Mouse (Mus musculus) thymus, postnatal 10 days (tissue): ENCODE results near the gene Gpr83.

ENCODE experiments used
- DNase-seq, 2 experiments: peaks; one replicate each; pipeline ENCODE4 v3.0.0; 2021; ENCODE audit warnings: low spot score in 2 of 2

Gpr83 gene

DNA sequence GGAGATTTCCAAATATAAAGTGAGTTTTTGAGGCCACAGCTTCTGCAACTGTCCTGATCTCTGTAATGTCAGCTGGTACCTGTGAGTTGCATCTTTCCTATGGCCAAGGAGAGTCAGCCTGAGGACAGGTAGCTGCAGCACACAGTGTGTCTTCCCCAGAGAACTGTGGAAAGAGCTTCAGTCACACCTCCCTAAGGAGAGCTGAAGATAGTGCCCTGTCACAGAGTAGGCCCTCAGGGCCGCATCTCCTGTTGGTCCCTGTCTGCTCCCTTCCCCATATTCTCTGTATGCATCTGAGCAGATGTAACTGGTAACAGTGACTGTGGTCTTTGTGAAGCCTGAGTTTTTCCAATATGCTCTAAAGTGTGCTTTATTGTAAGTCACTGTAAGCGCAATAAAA lies 10.4 kb downstream of the Gpr83 start:
- DNase-seq, result no peak

GRCm38 (mm10) chr9:14870802-14871201 lies 10.8 kb downstream of the Gpr83 start:
- no peak for DNase-seq

DNA sequence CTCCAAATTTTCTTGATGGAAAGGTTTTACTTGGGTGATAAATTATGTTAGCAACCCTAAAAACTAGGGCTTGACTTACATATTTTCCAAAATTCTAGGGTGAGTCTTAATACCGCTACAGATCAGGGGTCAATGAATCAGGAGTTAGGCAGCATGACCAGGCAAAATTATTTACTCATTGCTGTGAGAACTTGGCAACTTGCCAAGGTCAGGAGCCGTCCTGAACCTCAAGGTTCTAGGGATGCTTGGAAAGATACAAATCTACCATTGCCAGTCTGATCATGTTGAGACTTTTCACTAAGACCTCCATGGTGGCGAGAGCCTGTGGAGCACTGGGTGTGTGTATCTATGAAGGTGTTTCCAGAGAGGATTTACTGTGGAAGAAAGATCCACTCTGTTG lies 11.5 kb downstream of the Gpr83 start:
- no peak for DNase-seq

DNA sequence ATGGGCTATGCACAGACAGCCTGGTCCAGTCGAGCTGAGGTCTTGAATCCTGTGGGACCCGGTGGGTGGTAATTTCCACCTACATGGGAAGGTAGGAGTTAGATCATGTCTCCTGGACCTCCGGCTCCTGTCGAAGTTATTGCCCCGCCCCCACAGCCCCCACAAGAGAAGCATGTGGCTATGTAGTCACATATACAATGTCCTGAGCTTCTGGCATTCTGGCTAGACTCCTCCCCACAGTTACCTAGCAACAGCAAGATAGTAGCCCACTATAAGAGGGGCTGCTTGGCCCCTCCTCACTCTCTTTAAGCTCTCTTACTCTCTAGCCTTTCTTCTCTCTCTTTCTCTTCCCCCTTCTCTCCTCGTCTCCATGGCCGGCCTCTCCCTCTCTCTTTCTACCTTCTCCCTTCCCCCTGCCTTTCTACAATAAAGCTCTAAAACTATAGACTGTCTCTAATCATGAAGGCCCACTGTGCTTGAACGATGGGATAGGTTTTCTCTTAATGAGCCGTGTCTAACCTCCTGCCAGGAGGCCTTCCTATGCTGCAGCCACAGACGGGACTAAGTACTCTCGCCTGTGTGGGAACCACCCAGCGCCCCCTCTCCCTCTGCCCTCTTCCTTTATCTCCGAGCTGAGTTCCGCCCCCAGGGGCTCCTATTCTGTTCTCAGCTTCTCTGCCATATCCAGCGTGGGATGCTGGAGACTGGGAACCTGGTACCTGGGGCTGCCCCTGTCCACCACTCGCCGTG lies 12.3 kb downstream of the Gpr83 start:
- DNase-seq, result no peak

- DNase-seq, result no peak
Observed at GRCm38 (mm10) chr9:14875743-14876507, 15.9 kb downstream of the Gpr83 start.

DNA sequence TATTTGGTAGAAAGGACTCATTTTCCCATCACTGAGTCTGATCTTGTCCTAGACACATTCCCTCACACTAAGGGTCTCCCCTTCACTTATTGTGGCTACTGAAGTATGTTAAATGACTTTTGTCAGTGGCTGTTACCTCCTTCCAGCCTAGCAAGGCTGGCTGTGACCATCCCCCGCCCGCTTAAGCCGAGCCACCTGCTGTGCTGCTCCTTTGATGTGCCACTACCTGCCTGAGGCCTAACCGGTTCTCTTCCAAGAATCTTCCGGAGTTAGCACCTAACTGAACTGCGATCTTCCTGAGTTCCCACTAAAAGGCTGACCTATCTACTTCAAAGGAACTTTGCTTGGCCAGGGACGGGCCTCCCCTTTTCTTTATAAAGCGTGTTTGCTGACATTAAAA lies 16.6 kb downstream of the Gpr83 start:
- peak; percentile 25 to 39 for DNase-seq

DNA sequence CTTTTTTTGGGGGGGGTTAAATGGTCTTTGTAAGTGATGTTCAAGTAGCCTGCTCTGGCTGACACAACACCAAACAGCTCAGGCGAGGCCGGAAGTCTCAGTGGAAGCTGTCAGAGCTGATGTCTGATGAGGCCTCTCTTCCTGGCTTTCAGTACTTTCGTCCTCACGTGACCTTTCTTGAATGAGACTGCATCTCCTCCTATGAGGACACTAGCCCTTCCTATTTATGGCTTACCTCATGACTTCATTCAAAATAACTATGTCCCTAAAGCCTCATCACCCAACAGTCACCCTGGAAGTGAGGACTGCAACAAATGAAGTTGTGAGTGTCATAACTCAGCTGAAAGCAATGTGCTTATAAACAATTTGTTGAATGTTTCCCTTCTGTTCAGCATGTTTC lies 24.6 kb downstream of the Gpr83 start:
- DNase-seq, result no peak

GRCm38 (mm10) chr9:14885151-14885550 lies 25.1 kb downstream of the Gpr83 start:
- peak; percentile 39 to 56 for DNase-seq

- no peak for DNase-seq
Observed at GRCm38 (mm10) chr9:14885954-14886353, 25.9 kb downstream of the Gpr83 start.

DNA sequence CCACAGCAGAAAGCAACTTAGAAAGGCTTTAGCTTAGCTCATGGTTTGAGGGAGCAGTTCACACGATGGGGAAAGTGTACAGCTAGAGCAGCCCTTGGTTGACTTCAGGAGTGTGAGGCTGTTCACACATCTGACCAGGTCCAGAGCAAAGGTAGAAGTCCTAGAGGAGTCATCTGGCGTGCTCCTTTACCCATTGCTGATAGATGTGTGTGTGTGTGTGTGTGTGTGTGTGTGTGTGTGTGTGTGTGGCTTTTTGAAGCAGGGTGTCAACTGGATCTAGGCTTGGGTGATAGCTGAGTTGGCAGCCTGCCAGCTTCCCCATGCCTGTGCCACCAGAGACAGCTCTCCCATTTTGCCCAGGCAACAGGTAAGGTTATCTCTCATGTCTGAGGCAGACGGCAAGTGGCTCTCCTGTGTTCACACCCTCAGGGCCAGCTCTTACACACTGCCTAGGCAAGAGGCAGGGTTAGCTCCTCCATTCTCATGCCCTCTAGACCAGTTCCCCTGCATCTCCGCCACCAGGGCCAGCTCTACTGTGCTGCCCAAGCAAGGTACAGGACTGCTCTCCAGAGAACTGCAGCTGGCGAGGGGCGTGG lies 27.9 kb downstream of the Gpr83 start:
- no peak for DNase-seq

- no peak for DNase-seq
Observed at GRCm38 (mm10) chr9:14888671-14889070, 28.7 kb downstream of the Gpr83 start.

DNA sequence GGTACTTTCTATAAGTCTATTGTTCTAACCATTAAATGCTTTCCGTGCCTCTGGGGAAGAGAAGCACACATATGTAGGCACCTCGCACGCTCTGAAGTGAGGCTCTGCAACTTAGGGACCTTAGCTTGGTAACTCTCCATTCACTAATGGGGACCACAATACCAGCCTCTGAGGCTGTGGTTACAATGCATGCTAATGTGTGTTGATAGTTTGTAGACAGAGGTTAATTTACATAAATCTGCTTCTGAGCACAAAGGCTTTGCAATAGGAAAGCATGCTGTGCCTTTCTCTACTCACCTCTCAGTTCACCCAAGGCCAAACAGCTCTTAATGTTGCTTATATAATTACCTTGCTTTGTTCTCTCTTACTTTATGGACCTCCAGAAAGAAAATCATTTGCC lies 30.7 kb downstream of the Gpr83 start:
- no peak for DNase-seq

- no peak for DNase-seq
Observed at GRCm38 (mm10) chr9:14891891-14892290, 31.9 kb downstream of the Gpr83 start.

DNA sequence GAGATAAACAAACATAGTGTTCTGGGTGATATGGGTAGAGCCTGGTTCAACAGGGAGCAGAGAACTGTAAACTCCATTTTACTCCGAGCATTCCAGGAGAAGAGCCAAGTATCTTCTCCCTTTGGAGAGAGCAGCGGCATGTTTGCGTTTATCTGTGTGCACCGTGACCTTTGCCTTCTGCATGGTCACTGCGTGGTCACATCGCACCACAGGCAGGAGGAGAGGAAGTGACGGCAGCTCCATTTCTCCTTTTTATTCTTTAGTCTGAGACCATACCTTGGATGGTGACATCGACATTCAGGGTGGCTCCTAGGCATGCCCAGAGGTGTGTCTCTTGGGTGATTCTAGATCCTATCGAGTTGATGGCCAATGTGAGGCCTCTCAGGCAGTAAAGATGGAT lies 33.4 kb downstream of the Gpr83 start:
- no peak for DNase-seq

DNA sequence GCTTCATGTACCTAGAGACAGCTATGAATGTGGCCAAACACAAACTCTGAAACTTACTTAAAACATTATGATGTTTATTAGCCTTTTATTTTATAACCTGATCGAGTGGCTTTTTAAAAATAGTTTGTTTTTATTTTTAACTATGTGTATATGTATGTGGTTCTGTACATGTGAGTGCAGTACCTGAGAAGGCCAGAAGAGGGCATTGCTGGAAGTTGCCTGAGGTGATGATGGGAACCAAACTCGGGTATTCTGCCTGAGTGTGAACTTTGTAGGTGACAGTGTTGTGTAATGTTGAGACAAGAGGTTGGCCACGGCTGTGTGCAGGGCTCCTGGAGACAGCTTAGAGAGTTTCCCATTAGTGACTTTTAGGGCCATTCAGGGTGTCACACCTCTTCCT lies 34.6 kb downstream of the Gpr83 start:
- no peak for DNase-seq

GRCm38 (mm10) chr9:14895237-14895835 lies 35.3 kb downstream of the Gpr83 start:
- no peak for DNase-seq

DNA sequence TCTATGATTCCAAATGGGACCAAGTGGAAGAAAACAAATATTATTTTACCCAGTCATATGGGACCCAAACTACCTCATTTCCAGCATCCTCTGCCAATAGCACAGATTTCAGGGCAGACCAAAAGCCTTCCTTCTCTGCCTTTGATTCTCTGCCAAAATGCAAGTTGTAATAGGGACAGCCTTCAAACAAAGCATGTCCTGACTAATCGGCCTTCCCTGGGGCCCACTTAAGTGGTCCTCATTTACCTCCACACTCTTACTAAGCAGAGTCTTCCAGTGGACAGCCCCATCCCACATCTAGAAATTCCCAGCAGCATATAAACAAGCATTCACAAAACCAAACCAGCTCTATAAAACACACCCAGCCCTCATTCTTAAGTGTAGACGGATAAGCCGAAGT lies 37.1 kb downstream of the Gpr83 start:
- no peak for DNase-seq

- no peak for DNase-seq
Observed at GRCm38 (mm10) chr9:14901757-14902156, 41.7 kb downstream of the Gpr83 start.

GRCm38 (mm10) chr9:14902416-14902815 lies 42.4 kb downstream of the Gpr83 start:
- DNase-seq, result peak in 1 of 2 experiments; percentile 15

GRCm38 (mm10) chr9:14903006-14903405 lies 43.0 kb downstream of the Gpr83 start:
- DNase-seq, result peak in 1 of 2 experiments; percentile 20

DNA sequence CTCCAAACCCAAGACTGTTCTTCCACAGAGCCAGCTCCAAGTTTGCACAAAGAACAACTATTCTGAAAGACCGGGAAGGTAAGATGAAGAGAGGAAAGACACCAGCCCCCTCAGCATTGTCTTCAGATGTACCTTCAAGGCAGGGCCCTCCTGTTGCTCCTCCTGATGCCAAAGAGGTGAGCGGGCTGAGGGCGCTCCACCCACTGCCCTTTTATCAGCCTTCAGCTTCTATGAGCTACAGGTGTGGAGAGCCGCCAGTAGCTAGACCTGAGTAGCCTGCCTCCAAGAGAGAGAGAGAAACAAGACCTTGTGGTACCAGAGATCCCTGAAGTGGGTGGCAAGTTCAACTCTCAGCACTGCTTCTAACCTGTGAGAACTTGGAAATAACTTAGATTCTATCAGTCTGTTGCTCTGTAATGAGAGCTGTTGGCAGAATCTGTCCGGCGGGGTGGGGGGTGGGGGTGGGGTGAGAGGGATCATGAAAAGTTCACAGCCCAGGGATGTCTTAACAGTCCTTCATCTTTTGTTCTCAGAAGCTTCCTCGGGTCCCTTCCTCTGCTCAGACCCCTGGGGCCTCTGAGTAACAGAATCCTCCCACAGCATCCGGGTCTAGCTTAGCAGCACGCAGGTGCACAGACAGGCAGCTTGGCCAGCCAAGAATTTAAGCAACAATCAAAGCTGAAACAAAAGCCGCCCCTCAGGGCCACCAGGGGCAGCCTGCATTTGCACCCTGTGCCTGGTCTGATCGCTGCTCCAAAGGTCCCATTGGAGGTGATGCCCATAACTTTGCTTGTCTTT lies 43.8 kb downstream of the Gpr83 start, which contains the start of gene Izumo1r:
TSS of gene Izumo1r (minus strand) at position 369 of the 798 bp plus-strand sequence.
- peak; percentile 72 to 79 for DNase-seq
